Mouse (Mus musculus): ENCODE data around the gene Ly86. TPM values are rescaled to one million over a fixed set of nuclear protein-coding genes. Genes with fewer than 3 reads are reported as not detected.

Gene Ly86
- polyA plus RNA-seq, 1 experiment, result not detected

DNA sequence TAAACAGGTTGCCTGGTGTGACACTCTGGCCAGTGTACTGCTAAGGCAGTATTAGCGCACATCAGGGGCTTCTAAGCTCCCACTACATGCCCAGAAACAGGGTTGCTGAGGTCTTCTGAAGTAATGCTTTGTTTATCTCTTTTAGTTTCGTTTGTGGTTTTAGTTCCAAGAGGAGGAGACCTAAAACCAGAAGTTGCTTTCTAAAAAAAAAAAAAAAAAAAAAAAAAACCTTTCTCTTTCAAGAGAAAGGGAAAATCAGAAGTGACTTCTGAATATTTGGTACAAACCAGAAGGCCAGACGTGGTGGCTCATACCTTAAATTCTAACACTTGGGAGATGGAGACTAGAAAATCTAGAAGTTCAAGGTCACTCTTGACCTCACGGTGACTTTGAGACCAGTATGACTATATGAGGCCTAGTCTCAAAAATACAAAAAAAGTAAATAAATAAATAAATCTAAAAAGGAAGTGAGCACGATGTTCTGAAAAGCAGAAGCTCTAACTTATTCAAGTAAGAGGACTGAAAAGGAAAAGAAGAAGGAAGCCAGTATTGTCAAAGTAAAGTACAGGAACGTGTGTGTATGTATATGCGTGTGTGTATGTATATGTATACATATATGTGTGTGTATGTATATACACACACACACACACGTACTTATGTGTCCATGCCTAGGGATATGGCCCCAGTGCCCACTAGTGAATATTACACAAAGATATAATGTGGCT is 3.0 kb downstream of the Ly86 start:
- Histone ChIP-seq H3K9me3 (ENCODE audit: control insufficient read depth, low read length) (no peaks in the 10 kb centered on the region), H3K4me3 (replicated peaks) (no peak overlapping the region), H3K36me3 (ENCODE audit: control insufficient read depth) (no peaks in the 10 kb centered on the region), H3K27me3 (ENCODE audit: control insufficient read depth) (no peaks in the 10 kb centered on the region), H3K4me1 (ENCODE audit: control insufficient read depth) (no peaks in the 10 kb centered on the region)
- no peak for TF ChIP-seq GATA1 (IDR thresholded peaks at IDR 0.05; ENCODE audit: low read length)

GRCm38 (mm10) chr13:37349051-37349450 is 4.0 kb downstream of the Ly86 start:
- TF ChIP-seq TAL1 (IDR thresholded peaks at IDR 0.05; ENCODE audit: low read length) (no peak), GATA1 (IDR thresholded peaks at IDR 0.05; ENCODE audit: low read length) (no peak)
- no peaks in the 10 kb centered on the region for H3K9me3 ChIP-seq (ENCODE audit: control insufficient read depth, low read length)
- H3K36me3 ChIP-seq (ENCODE audit: control insufficient read depth), result no peaks in the 10 kb centered on the region
- no peaks in the 10 kb centered on the region for H3K4me1 ChIP-seq (ENCODE audit: control insufficient read depth)
- no peak overlapping the region for H3K4me3 ChIP-seq (replicated peaks)
- H3K27me3 ChIP-seq (ENCODE audit: control insufficient read depth), result no peaks in the 10 kb centered on the region

GRCm38 (mm10) chr13:37353016-37353415 is 8.0 kb downstream of the Ly86 start:
- Histone ChIP-seq H3K4me1 (ENCODE audit: control insufficient read depth) (no peaks in the 10 kb centered on the region), H3K27me3 (ENCODE audit: control insufficient read depth) (no peaks in the 10 kb centered on the region), H3K9me3 (ENCODE audit: control insufficient read depth, low read length) (no peaks in the 10 kb centered on the region), H3K4me3 (replicated peaks) (no peak overlapping the region), H3K36me3 (ENCODE audit: control insufficient read depth) (no peaks in the 10 kb centered on the region)
- TF ChIP-seq GATA1 (IDR thresholded peaks at IDR 0.05; ENCODE audit: low read length) (no peak), TAL1 (IDR thresholded peaks at IDR 0.05; ENCODE audit: low read length) (no peak)

DNA sequence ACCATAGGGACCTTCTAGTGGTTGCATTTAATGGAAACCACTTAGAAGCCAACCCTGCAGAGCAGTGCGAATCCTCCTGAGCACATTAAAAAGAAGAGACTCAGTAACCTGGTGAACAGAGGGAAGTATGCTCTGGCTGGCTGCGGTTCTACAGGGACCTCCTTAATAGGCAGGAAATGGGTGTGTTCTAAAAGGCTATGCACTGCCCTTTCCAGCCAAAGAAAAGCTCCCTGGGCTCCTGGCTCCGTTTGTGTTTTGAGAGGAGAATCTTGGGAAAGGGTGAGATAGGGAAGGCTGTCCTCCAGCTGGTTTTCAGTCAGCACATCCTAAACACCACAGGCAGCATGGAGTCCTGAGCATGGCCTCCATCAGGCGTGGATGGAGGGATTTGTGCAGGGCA is 8.9 kb downstream of the Ly86 start:
- no peak overlapping the region for H3K4me3 ChIP-seq (replicated peaks)
- no peak for TF ChIP-seq TAL1 (IDR thresholded peaks at IDR 0.05; ENCODE audit: low read length)
- no peak for TF ChIP-seq GATA1 (IDR thresholded peaks at IDR 0.05; ENCODE audit: low read length)

DNA sequence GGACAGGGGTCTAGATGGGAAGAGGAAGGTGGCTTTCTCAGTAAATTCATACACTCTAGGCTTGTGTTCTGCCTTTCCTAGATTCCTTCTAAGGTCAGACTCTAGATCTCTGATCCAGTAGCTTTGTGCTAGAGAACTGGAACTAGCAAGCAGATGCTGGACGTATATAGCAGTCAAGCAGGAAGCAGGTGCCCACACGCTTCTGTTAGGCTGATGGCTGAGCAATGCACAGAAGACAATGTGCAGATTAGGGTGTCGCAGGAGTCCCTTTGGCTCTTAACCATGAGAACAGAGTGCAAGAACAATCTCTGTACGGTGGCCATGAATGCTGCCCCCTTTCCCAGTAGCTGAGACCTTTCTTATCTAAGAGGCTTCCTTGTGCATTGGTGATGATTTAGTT is 9.4 kb downstream of the Ly86 start:
- Histone ChIP-seq H3K9me3 (ENCODE audit: control insufficient read depth, low read length) (no peaks in the 10 kb centered on the region), H3K36me3 (ENCODE audit: control insufficient read depth) (no peaks in the 10 kb centered on the region), H3K4me3 (replicated peaks) (no peak overlapping the region), H3K4me1 (ENCODE audit: control insufficient read depth) (no peaks in the 10 kb centered on the region), H3K27me3 (ENCODE audit: control insufficient read depth) (no peaks in the 10 kb centered on the region)
- TF ChIP-seq TAL1 (IDR thresholded peaks at IDR 0.05; ENCODE audit: low read length) (no peak), GATA1 (IDR thresholded peaks at IDR 0.05; ENCODE audit: low read length) (no peak)

More for the DNA sequence above, 8.9 kb downstream of the Ly86 start:
- no peaks in the 10 kb centered on the region for H3K36me3 ChIP-seq (ENCODE audit: control insufficient read depth)
- H3K9me3 ChIP-seq (ENCODE audit: control insufficient read depth, low read length), result no peaks in the 10 kb centered on the region
- no peaks in the 10 kb centered on the region for H3K27me3 ChIP-seq (ENCODE audit: control insufficient read depth)
- no peaks in the 10 kb centered on the region for H3K4me1 ChIP-seq (ENCODE audit: control insufficient read depth)

GRCm38 (mm10) chr13:37355642-37356331 is 10.8 kb downstream of the Ly86 start:
- H3K4me1 ChIP-seq (ENCODE audit: control insufficient read depth), result no peaks in the 10 kb centered on the region
- H3K4me3 ChIP-seq (replicated peaks), result no peak overlapping the region

DNA sequence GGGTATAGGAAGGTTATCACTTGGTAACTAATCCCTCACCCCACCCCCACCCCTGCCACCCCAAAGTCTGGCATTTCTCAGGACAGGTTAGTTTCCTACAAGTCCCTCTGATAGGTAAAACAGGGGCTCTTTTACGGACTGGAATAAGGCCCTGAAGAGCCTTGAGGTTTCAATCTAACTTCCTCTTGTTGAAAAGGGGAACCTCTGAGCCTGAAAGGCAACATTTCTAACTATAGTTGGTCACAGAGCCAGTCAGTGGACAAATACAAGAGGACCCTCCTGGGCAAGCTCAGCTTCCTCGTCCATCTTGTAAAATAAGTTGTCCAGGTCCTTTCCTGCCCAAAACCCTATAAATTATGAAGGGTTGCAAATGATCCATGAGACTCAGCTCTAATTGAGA is 11.5 kb downstream of the Ly86 start:
- H3K27me3 ChIP-seq (ENCODE audit: control insufficient read depth), result no peaks in the 10 kb centered on the region
- no peaks in the 10 kb centered on the region for H3K4me1 ChIP-seq (ENCODE audit: control insufficient read depth)
- no peak overlapping the region for H3K4me3 ChIP-seq (replicated peaks)
- no peaks in the 10 kb centered on the region for H3K36me3 ChIP-seq (ENCODE audit: control insufficient read depth)
- no peak for TF ChIP-seq TAL1 (IDR thresholded peaks at IDR 0.05; ENCODE audit: low read length)
- no peak for TF ChIP-seq GATA1 (IDR thresholded peaks at IDR 0.05; ENCODE audit: low read length)
- H3K9me3 ChIP-seq (ENCODE audit: control insufficient read depth, low read length), result no peaks in the 10 kb centered on the region

More at GRCm38 (mm10) chr13:37355642-37356331, 10.8 kb downstream of the Ly86 start:
- Histone ChIP-seq H3K36me3 (ENCODE audit: control insufficient read depth) (no peaks in the 10 kb centered on the region), H3K27me3 (ENCODE audit: control insufficient read depth) (no peaks in the 10 kb centered on the region), H3K9me3 (ENCODE audit: control insufficient read depth, low read length) (no peaks in the 10 kb centered on the region)
- TF ChIP-seq TAL1 (IDR thresholded peaks at IDR 0.05; ENCODE audit: low read length) (no peak), GATA1 (IDR thresholded peaks at IDR 0.05; ENCODE audit: low read length) (no peak)

- H3K36me3 ChIP-seq (ENCODE audit: control insufficient read depth), result no peaks in the 10 kb centered on the region
- H3K4me3 ChIP-seq (replicated peaks), result no peak overlapping the region
- no peak for TF ChIP-seq TAL1 (IDR thresholded peaks at IDR 0.05; ENCODE audit: low read length)
- TF ChIP-seq GATA1 (IDR thresholded peaks at IDR 0.05; ENCODE audit: low read length), result no peak
- no peaks in the 10 kb centered on the region for H3K4me1 ChIP-seq (ENCODE audit: control insufficient read depth)
- H3K9me3 ChIP-seq (ENCODE audit: control insufficient read depth, low read length), result no peaks in the 10 kb centered on the region
- H3K27me3 ChIP-seq (ENCODE audit: control insufficient read depth), result no peaks in the 10 kb centered on the region
These were observed 13.1 kb downstream of the Ly86 start for GRCm38 (mm10) chr13:37358112-37358511.

DNA sequence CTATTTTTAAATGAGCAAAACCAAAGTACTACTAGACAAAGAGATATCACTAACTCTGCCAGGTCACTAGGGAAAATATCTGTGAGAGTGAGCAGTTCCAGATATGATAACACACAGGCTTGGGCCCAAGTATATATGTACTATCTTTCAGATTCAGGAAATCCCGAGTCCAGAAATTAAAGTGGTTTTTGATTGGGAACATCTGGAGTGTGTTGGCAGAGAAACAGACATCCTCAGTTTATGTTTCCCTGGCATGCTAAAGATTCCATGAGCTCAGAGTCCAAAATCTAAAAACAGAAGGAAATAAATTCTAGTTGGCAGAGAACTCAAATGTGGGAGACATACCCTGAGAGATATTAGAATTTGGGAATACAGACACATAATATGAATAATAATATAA is 16.2 kb downstream of the Ly86 start:
- Histone ChIP-seq H3K27me3 (ENCODE audit: control insufficient read depth) (no peaks in the 10 kb centered on the region), H3K9me3 (ENCODE audit: control insufficient read depth, low read length) (no peaks in the 10 kb centered on the region), H3K4me3 (replicated peaks) (no peak overlapping the region), H3K36me3 (ENCODE audit: control insufficient read depth) (no peaks in the 10 kb centered on the region), H3K4me1 (ENCODE audit: control insufficient read depth) (no peaks in the 10 kb centered on the region)
- TF ChIP-seq TAL1 (IDR thresholded peaks at IDR 0.05; ENCODE audit: low read length) (no peak), GATA1 (IDR thresholded peaks at IDR 0.05; ENCODE audit: low read length) (no peak)
